Mouse (Mus musculus): ENCODE measurements around the gene Uqcr10. TPM values are rescaled to one million over a fixed set of nuclear protein-coding genes. Genes with fewer than 3 reads are reported as not detected.

Uqcr10 gene
- total and polyA plus RNA-seq, 3 experiments = 598 to 1,416 TPM; not detected in 1

DNA sequence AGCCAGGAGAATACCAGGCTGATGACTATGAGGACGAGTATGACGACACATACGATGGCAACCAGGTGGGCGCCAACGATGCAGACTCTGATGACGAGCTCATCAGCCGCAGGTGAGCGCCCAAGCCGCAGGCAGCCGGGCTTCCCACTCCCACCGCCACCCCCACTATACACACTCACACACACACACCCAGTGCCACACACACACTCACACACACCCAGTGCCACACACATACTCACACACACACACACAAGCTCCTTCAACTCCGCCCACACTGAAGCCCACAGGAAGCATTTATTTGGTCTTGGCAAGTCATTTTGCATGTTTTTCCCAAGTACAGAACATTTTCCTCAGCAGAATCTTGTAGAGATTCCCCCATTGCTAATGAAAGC is 24.7 kb downstream of the Uqcr10 start:
- no peak for DNase-seq (ENCODE audit: low read depth, low spot score)
- no peaks in the 10 kb centered on the region for H3K79me2 ChIP-seq (ENCODE audit: control insufficient read depth, insufficient read depth, low read length, poor library complexity)
- no peak for TF ChIP-seq MAX (IDR thresholded peaks at IDR 0.05; ENCODE audit: low read length)
- TF ChIP-seq HCFC1 (IDR thresholded peaks at IDR 0.05; ENCODE audit: low read depth, low read length) = no peak
- TF ChIP-seq JUND (IDR thresholded peaks at IDR 0.05; ENCODE audit: low read depth, low read length) = no peak
- TF ChIP-seq RCOR1 (IDR thresholded peaks at IDR 0.05; ENCODE audit: low read depth, low read length) = no peak
- TF ChIP-seq E2F4 (IDR thresholded peaks at IDR 0.05; ENCODE audit: borderline replicate concordance, low read depth, low read length) = no peak
- no peak for TF ChIP-seq ELF1 (IDR thresholded peaks at IDR 0.05; ENCODE audit: low read depth, low read length)
- no peak for TF ChIP-seq MYC (IDR thresholded peaks at IDR 0.05; ENCODE audit: low read depth, low read length)
- H3K27me3 ChIP-seq (ENCODE audit: control insufficient read depth in 1 of 2, insufficient read depth in 2 of 2, low read length in 2 of 2) = no peaks in the 10 kb centered on the region
- peaks cover 6% of the 10 kb centered on the region in 2 experiments; a peak in 2 of 4 replicates for H3K36me3 ChIP-seq (ENCODE audit: control insufficient read depth in 1 of 2, insufficient read depth in 2 of 2, low read length in 2 of 2)
- no peak overlapping the region for H3K9ac ChIP-seq (ENCODE audit: control insufficient read depth, low read depth, low read length, poor library complexity, severe bottlenecking)
- no peak overlapping the region for H3K27ac ChIP-seq (ENCODE audit: control insufficient read depth, low read depth, low read length)
- no peak overlapping the region for H3K4me3 ChIP-seq (ENCODE audit: control insufficient read depth in 1 of 2, insufficient read depth in 1 of 2, low read depth in 2 of 2, low read length in 2 of 2)
- peaks cover 0 to 6% of the 10 kb centered on the region in 2 experiments; a peak in 2 of 4 replicates for H3K4me1 ChIP-seq (ENCODE audit: control insufficient read depth in 1 of 2, insufficient read depth in 2 of 2, low read length in 2 of 2)
- H3K9me3 ChIP-seq (replicated peaks; ENCODE audit: insufficient read depth, low read length) = no peaks in the 10 kb centered on the region

- DNase-seq (ENCODE audit: low read depth, low spot score) = no peak
- Histone ChIP-seq H3K27me3 (ENCODE audit: control insufficient read depth in 1 of 2, insufficient read depth in 2 of 2, low read length in 2 of 2) (no peaks in the 10 kb centered on the region), H3K4me3 (ENCODE audit: control insufficient read depth in 1 of 2, insufficient read depth in 1 of 2, low read depth in 2 of 2, low read length in 2 of 2) (no peak overlapping the region), H3K9ac (ENCODE audit: control insufficient read depth, low read depth, low read length, poor library complexity, severe bottlenecking) (no peak overlapping the region), H3K4me1 (ENCODE audit: control insufficient read depth in 1 of 2, insufficient read depth in 2 of 2, low read length in 2 of 2) (peaks cover 0 to 6% of the 10 kb centered on the region in 2 experiments; a peak in 2 of 4 replicates), H3K36me3 (ENCODE audit: control insufficient read depth in 1 of 2, insufficient read depth in 2 of 2, low read length in 2 of 2) (peaks cover 6% of the 10 kb centered on the region in 2 experiments; a peak in 2 of 4 replicates), H3K27ac (ENCODE audit: control insufficient read depth, low read depth, low read length) (no peak overlapping the region), H3K79me2 (ENCODE audit: control insufficient read depth, insufficient read depth, low read length, poor library complexity) (no peaks in the 10 kb centered on the region), H3K9me3 (replicated peaks; ENCODE audit: insufficient read depth, low read length) (no peaks in the 10 kb centered on the region)
- TF ChIP-seq ZNF384 (IDR thresholded peaks at IDR 0.05; ENCODE audit: low read depth, low read length) = no peak
- TF ChIP-seq SMC3 (IDR thresholded peaks at IDR 0.05; ENCODE audit: low read depth, low read length) = no peak
- TF ChIP-seq MAX (IDR thresholded peaks at IDR 0.05; ENCODE audit: low read length) = no peak
- no peak for TF ChIP-seq RAD21 (IDR thresholded peaks at IDR 0.05; ENCODE audit: low read depth, low read length)
- no peak for TF ChIP-seq ETS1 (IDR thresholded peaks at IDR 0.05; ENCODE audit: low read depth, low read length)
- no peak for TF ChIP-seq TCF12 (IDR thresholded peaks at IDR 0.05; ENCODE audit: low read depth, low read length)
- no peak for TF ChIP-seq CHD2 (IDR thresholded peaks at IDR 0.05; ENCODE audit: low read length)
- TF ChIP-seq POLR2A (IDR thresholded peaks at IDR 0.05; ENCODE audit: control insufficient read depth in 1 of 2, insufficient read depth in 1 of 2, low read depth in 1 of 2, low read length in 2 of 2, poor library complexity in 1 of 2) = no peak
- no peak for TF ChIP-seq SIN3A (IDR thresholded peaks at IDR 0.05; ENCODE audit: low read length)
Measured at GRCm38 (mm10) chr11:4678700-4679440, 25.3 kb downstream of the Uqcr10 start.
